Mouse (Mus musculus) spleen, adult 2 months (tissue): Measurements from ENCODE around the gene BB287469. TPM values are rescaled to one million over a fixed set of nuclear protein-coding genes. Genes with fewer than 3 reads are reported as not detected.

Experiments
- polyA plus RNA-seq: library from polyadenylated mRNA; depleted of rRNA; stranded (reverse); fragments of >200 nt; gene quantifications from 2 replicates; pipeline ENCODE4 v1.2.3, GENCODE M21; 2012; rRNA removed

Gene BB287469
- polyA plus RNA-seq, 1 experiment, result not detected

Other genes with a start within 250 kb of the BB287469 start
- not detected in 2 replicates for gene Oog1, start 213.9 kb upstream of the BB287469 start, polyA plus RNA-seq
- not detected in 2 replicates for gene Gm4027, start 197.7 kb upstream of the BB287469 start, polyA plus RNA-seq
- not detected in 2 replicates for gene Gm16381, start 172.0 kb upstream of the BB287469 start, polyA plus RNA-seq
- gene Gm21319, start 40.8 kb upstream of the BB287469 start, polyA plus RNA-seq, result not detected in 2 replicates
- gene Gm21936, start 21.1 kb upstream of the BB287469 start, polyA plus RNA-seq, result not detected in 2 replicates
- gene Gm2001, start 25.8 kb downstream of the BB287469 start, polyA plus RNA-seq, result not detected in 2 replicates
- not detected in 2 replicates for gene Gm2016, start 57.5 kb downstream of the BB287469 start, polyA plus RNA-seq
- gene Gm2022, start 78.8 kb downstream of the BB287469 start, polyA plus RNA-seq, result not detected in 2 replicates
- not detected in 2 replicates for gene Gm2035, start 103.3 kb downstream of the BB287469 start, polyA plus RNA-seq
- gene Gm2042, start 137.5 kb downstream of the BB287469 start, polyA plus RNA-seq, result not detected in 2 replicates
- gene Gm2075, start 195.3 kb downstream of the BB287469 start, polyA plus RNA-seq, result not detected in 2 replicates
- gene Gm6803, start 202.2 kb downstream of the BB287469 start, polyA plus RNA-seq, result not detected in 2 replicates
- gene Gm2056, start 210.4 kb downstream of the BB287469 start, polyA plus RNA-seq, result not detected in 2 replicates